9 mouse cellular contexts compared by ENCODE assay signal in the genomic region with DNA sequence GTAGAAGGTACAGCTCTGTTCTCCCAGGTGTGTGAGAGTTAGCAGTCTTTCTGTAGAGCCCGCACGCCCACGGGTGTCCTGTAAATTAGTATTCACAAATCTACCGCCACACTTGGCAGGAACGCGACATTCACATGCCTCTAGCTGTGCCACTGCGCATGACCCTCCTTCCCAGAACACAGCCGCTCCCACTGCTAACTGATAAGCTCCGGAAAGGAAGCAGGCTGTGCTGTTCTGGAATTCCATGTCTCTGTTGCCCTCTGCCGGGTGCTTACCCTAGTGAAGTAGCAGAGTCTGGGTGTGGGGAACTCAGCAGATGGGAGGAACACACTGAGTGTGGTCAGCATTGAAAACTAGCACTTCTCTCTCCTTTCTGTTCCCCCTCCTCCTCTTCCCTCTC. TPM values are rescaled to one million over a fixed set of nuclear protein-coding genes. Genes with fewer than 3 reads are reported as not detected.
DNase-seq lines count a peak whose midpoint lies in the region; ATAC-seq and TF ChIP-seq lines count a peak whose summit lies in the region.
"Had no signal": no experiment of that assay in that cellular context is flagged by ENCODE, and none has a peak within 500 bp of the region (broad histone marks: within the 10 kb centered on the region; RNA-seq: fewer than 3 reads in every experiment).

No protein-coding gene starts in this region.

- no peaks in the 10 kb centered on the region for H3K36me3 ChIP-seq in neural tube, embryonic 15.5 days

- peak; percentile 65 to 79 for ATAC-seq in hematopoietic stem cell, adult 5-6 weeks (replicated peaks in 1 of 2; ENCODE audit: insufficient read depth in 1 of 2, low FRiP score in 2 of 2, low TSS enrichment in 1 of 2, low read depth in 1 of 2, poor library complexity in 2 of 2, severe bottlenecking in 2 of 2)
- ATAC-seq in neural tube, embryonic 15.5 days (ENCODE audit: low FRiP score): peak; percentile 91

- peak overlapping the region; percentile 86 for H3K27ac ChIP-seq in layer of hippocampus, adult 2 months
- 0 out of 2 replicates have a peak overlapping the region, but pooled peaks have one; percentile 45 for H3K27ac ChIP-seq in neural tube, embryonic 15.5 days (replicated peaks)

- peak overlapping the region; percentile 20; the same call in 1 of the 2 replicates for H3K9ac ChIP-seq in neural tube, embryonic 15.5 days (replicated peaks)

- 16% methylated on average over 10 of the region's 10 CpGs for WGBS in neural tube, embryonic 15.5 days

- H3K27me3 ChIP-seq in neural tube, embryonic 15.5 days (replicated peaks): no peaks in the 10 kb centered on the region

- peak; percentile 81 for TF ChIP-seq CTCF in layer of hippocampus, adult 2 months (conservative IDR thresholded peaks at IDR 0.05)

- peaks cover 29% of the 10 kb centered on the region for H3K4me1 ChIP-seq in neural tube, embryonic 15.5 days

- H3K4me3 ChIP-seq in layer of hippocampus, adult 2 months: peak overlapping the region; percentile 38
- H3K4me3 ChIP-seq in neural tube, embryonic 15.5 days (replicated peaks): peak overlapping the region; percentile 10; the same call in 1 of the 2 replicates
- H3K4me3 ChIP-seq: erythroblast, embryonic 14.5 days had no signal

- peak overlapping the region; percentile 53 for H3K4me2 ChIP-seq in neural tube, embryonic 15.5 days

- H3K9me3 ChIP-seq in neural tube, embryonic 15.5 days (replicated peaks): no peaks in the 10 kb centered on the region

- DNase-seq in R1 (ENCODE audit: low read depth, low spot score): peak; percentile 85
- peak; percentile 90 for DNase-seq in cerebellum, adult 9-11 months
- peak; percentile 88 to 91 for DNase-seq in frontal cortex, adult 2 months (ENCODE audit: extremely low spot score in 1 of 2, low spot score in 1 of 2)
- peak; percentile 87 to 93 for DNase-seq in layer of hippocampus, adult 2 months (ENCODE audit: low spot score in 2 of 2)
- peak; percentile 95 to 96 for DNase-seq in lung, adult 18-20 months
- peak; percentile 66 for DNase-seq in thymus, postnatal 4 days

RNA-seq across cellular contexts. Expression of a gene that starts 2.1 kb away (rescaled TPM):
- 0.27 and 0.44 TPM in 2 replicates for polyA plus RNA-seq in frontal cortex, adult 2 months (2012; rRNA removed)
- not detected in 2 replicates for total RNA-seq in hematopoietic stem cell, adult 5-6 weeks (2017)
- not detected for total RNA-seq in layer of hippocampus, adult 2 months (2021)
- 0.50 and 0.61 TPM in 2 replicates for polyA plus RNA-seq in neural tube, embryonic 15.5 days (2015; fragmentation: Nextera tagmentation; extraction: Ambion mirVana)

Comparison
In these comparisons a context has a peak if more than half of its experiments do, and no peak if none do; other contexts are left out.
1. Peak in every context shown above with its lines: DNase-seq, ATAC-seq, H3K4me3 ChIP-seq and H3K27ac ChIP-seq.